Mouse (Mus musculus) CH12.LX (cell line): ENCODE data around the gene Rras2. TPM values are rescaled to one million over a fixed set of nuclear protein-coding genes. Genes with fewer than 3 reads are reported as not detected.

Source experiments
- DNase-seq: peaks from one replicate; pipeline ENCODE4 v3.0.0-alpha.2; 2013; ENCODE audit errors: extremely low read depth
- H3K27ac ChIP-seq: 2 replicates; pipeline ENCODE4 v1.5.1; 2012; ENCODE audit warnings: low read depth, mild to moderate bottlenecking, control low read depth, moderate library complexity; ENCODE audit not compliant: insufficient read depth
- H3K27me3 ChIP-seq: replicated peaks from 2 replicates; pipeline ENCODE3; 2012; ENCODE audit warnings: inconsistent platforms
- H3K36me3 ChIP-seq, 2 experiments: replicated peaks in 1 of 2; 2 replicates each; pipeline versions ENCODE3 to v1.6.1; 2012; ENCODE audit warnings: inconsistent platforms in 1 of 2, low read length in 1 of 2, mild to moderate bottlenecking in 1 of 2, mixed read lengths in 1 of 2, moderate library complexity in 1 of 2; ENCODE audit not compliant: control insufficient read depth in 1 of 2, insufficient read depth in 1 of 2
- H3K4me1 ChIP-seq, 2 experiments: 2 replicates each; pipeline ENCODE4 v1.6.1; 2012; ENCODE audit warnings: inconsistent platforms in 1 of 2, moderate library complexity in 1 of 2; ENCODE audit not compliant: insufficient read depth in 2 of 2, control insufficient read depth in 1 of 2
- H3K4me2 ChIP-seq: 2 replicates; pipeline ENCODE4 v1.6.1; 2012; ENCODE audit warnings: low read depth, mild to moderate bottlenecking, control low read depth; ENCODE audit not compliant: poor library complexity, insufficient read depth, severe bottlenecking
- H3K4me3 ChIP-seq, 3 experiments: fragments of 150-350 bp in 1 of 3; sonication (generic) in 1 of 3; replicated peaks in 1 of 3; 2 replicates each; pipeline versions ENCODE3 to v1.5.1; 2011 to 2012; ENCODE audit warnings: low read depth in 2 of 3, low read length in 2 of 3, mild to moderate bottlenecking in 2 of 3, moderate library complexity in 2 of 3, control low read depth in 1 of 3, improper control_type of control experiment in 1 of 3, inconsistent platforms in 1 of 3, mixed read lengths in 1 of 3; ENCODE audit not compliant: poor library complexity in 1 of 3
- H3K79me2 ChIP-seq: replicated peaks from 2 replicates; pipeline ENCODE4 v1.6.1; 2012; ENCODE audit warnings: mild to moderate bottlenecking, moderate library complexity; ENCODE audit not compliant: control insufficient read depth, poor library complexity, insufficient read depth, severe bottlenecking; ENCODE audit errors: extremely low read depth
- H3K9ac ChIP-seq: 2 replicates; pipeline ENCODE4 v1.6.1; 2012; ENCODE audit warnings: low read depth, mild to moderate bottlenecking, control low read depth, moderate library complexity; ENCODE audit not compliant: insufficient read depth
- H3K9me3 ChIP-seq: replicated peaks from 2 replicates; pipeline ENCODE3; 2012; ENCODE audit warnings: low read length, inconsistent platforms, mixed read lengths
- BHLHE40 ChIP-seq: IDR thresholded peaks from 2 replicates; pipeline ENCODE4 v1.6.1; 2011; ENCODE audit warnings: mild to moderate bottlenecking, low read depth, low read length, improper control_type of control experiment
- CHD2 ChIP-seq: IDR thresholded peaks from 2 replicates; pipeline ENCODE4 v1.6.1; 2011; ENCODE audit warnings: low read length, improper control_type of control experiment
- ETS1 ChIP-seq: conservative IDR thresholded peaks from 2 replicates; pipeline ENCODE4 v1.6.1; 2012; ENCODE audit warnings: low read depth, mild to moderate bottlenecking, inconsistent platforms, low read length, improper control_type of control experiment, moderate library complexity
- JUN ChIP-seq: IDR thresholded peaks from 2 replicates; pipeline ENCODE4 v1.6.1; 2011; ENCODE audit warnings: low read depth, mild to moderate bottlenecking, low read length, improper control_type of control experiment, moderate library complexity; ENCODE audit not compliant: insufficient read depth
- JUND ChIP-seq: conservative IDR thresholded peaks from 2 replicates; pipeline ENCODE4 v1.6.1; 2011; ENCODE audit warnings: low read depth, low read length, improper control_type of control experiment
- KAT2A ChIP-seq: IDR thresholded peaks from 2 replicates; pipeline ENCODE4 v1.6.1; 2012; ENCODE audit warnings: low read length, improper control_type of control experiment, inconsistent platforms; ENCODE audit not compliant: insufficient replicate concordance
- MAFK ChIP-seq: IDR thresholded peaks from 2 replicates; pipeline ENCODE4 v1.6.1; 2011; ENCODE audit warnings: low read length, improper control_type of control experiment; ENCODE audit not compliant: insufficient replicate concordance
- MEF2A ChIP-seq: IDR thresholded peaks from 2 replicates; pipeline ENCODE4 v1.6.1; 2014; ENCODE audit warnings: low read depth, mild to moderate bottlenecking, inconsistent platforms, low read length, improper control_type of control experiment, borderline replicate concordance
- NRF1 ChIP-seq: IDR thresholded peaks from 2 replicates; pipeline ENCODE4 v1.6.1; 2014; ENCODE audit warnings: low read depth, mild to moderate bottlenecking, inconsistent platforms, low read length, improper control_type of control experiment, moderate library complexity
- POLR2A ChIP-seq: IDR thresholded peaks from 2 replicates; pipeline ENCODE4 v1.6.1; 2011; ENCODE audit warnings: low read depth, mild to moderate bottlenecking, improper control_type of control experiment, low read length
- SIN3A ChIP-seq: IDR thresholded peaks from 2 replicates; pipeline ENCODE4 v1.6.1; 2012; ENCODE audit warnings: low read length, improper control_type of control experiment, inconsistent platforms
- UBTF ChIP-seq: IDR thresholded peaks from 2 replicates; pipeline ENCODE4 v1.6.1; 2012; ENCODE audit warnings: low read depth, mild to moderate bottlenecking, inconsistent platforms, low read length, improper control_type of control experiment, moderate library complexity
- USF1 ChIP-seq: IDR thresholded peaks from 2 replicates; pipeline ENCODE4 v1.6.1; 2014; ENCODE audit warnings: low read depth, mild to moderate bottlenecking, inconsistent platforms, low read length, improper control_type of control experiment
- USF2 ChIP-seq: conservative IDR thresholded peaks from 2 replicates; pipeline ENCODE4 v1.6.1; 2011; ENCODE audit warnings: low read depth, low read length, improper control_type of control experiment
- ZMIZ1 ChIP-seq: IDR thresholded peaks from 2 replicates; pipeline ENCODE4 v1.6.1; 2012; ENCODE audit warnings: low read depth, mild to moderate bottlenecking, inconsistent platforms, low read length, improper control_type of control experiment
- dilution Hi-C: fragments of 300-500 bp; cut with MboI; formaldehyde crosslinking; loops from 2 replicates; pipeline ENCODE4 v1.14.3; 2020; ENCODE audit warnings: low sequenced_read_pairs; ENCODE audit not compliant: extremely low pct_unique_long_range_greater_than_20kb, extremely low pct_ligation_motif_present
- in situ Hi-C: fragments of 300-500 bp; cut with MboI; formaldehyde crosslinking; loops from 3 replicates; pipeline ENCODE4 v1.14.3; 2019; ENCODE audit warnings: low sequenced_read_pairs, low pct_ligation_motif_present, low pct_unique_long_range_greater_than_20kb, mixed read lengths
- polyA plus RNA-seq: library from polyadenylated mRNA; unstranded; fragments of >175 nt; gene quantifications from 2 replicates; pipeline ENCODE4 v1.2.1, GENCODE M21; 2012; ENCODE audit warnings: low read depth; ENCODE audit not compliant: insufficient read length
- total RNA-seq, 2 experiments: library from RNA; depleted of rRNA; stranded (reverse); fragments of 300-350 nt in 1 of 2; fragments of >200 nt in 1 of 2; gene quantifications; 2 replicates each; pipeline ENCODE4 v1.2.3; 2012 to 2014

Rras2 gene
- total and polyA plus RNA-seq, 3 experiments: 11.2 to 36.0 (median 18.4) TPM

GRCm38 (mm10) chr7:114058927-114059441 is 58.6 kb downstream of the Rras2 start:
- dilution Hi-C loops: no loop called here
- DNase-seq: no peak
- H3K79me2 ChIP-seq: no peaks in the 10 kb centered on the region
- TF ChIP-seq UBTF (no peak), CHD2 (no peak), SIN3A (no peak), POLR2A (no peak), KAT2A (no peak), JUND (no peak), ETS1 (no peak), MEF2A (no peak), ZMIZ1 (no peak), USF1 (no peak), NRF1 (no peak), BHLHE40 (no peak), JUN (no peak)
- H3K4me2 ChIP-seq: no peak overlapping the region
- H3K9ac ChIP-seq: no peak overlapping the region
- H3K27ac ChIP-seq: no peak overlapping the region
- in situ Hi-C loops: loop anchor here (25.0 kb wide), 1 partner anchor 578 kb away; the partner anchor contains the start of gene Calca
- H3K36me3 ChIP-seq: peaks cover 0 to 30% of the 10 kb centered on the region in 2 experiments
- no peak overlapping the region for H3K4me3 ChIP-seq
- no peaks in the 10 kb centered on the region for H3K9me3 ChIP-seq
- peaks cover 0 to 4% of the 10 kb centered on the region in 2 experiments; a peak in 1 of 4 replicates for H3K4me1 ChIP-seq
- H3K27me3 ChIP-seq: no peaks in the 10 kb centered on the region

- Histone ChIP-seq H3K9ac (no peak overlapping the region), H3K4me3 (no peak overlapping the region), H3K79me2 (no peaks in the 10 kb centered on the region), H3K4me1 (no peaks in the 10 kb centered on the region), H3K9me3 (no peaks in the 10 kb centered on the region), H3K27me3 (no peaks in the 10 kb centered on the region), H3K4me2 (no peak overlapping the region), H3K27ac (no peak overlapping the region), H3K36me3 (peaks cover 0 to 33% of the 10 kb centered on the region in 2 experiments)
- dilution Hi-C loops: no loop called here
- no peak for DNase-seq
- in situ Hi-C loops: loop anchor here (25.0 kb wide), 1 partner anchor 579 kb away; the partner anchor contains the start of gene Calca
- TF ChIP-seq BHLHE40 (no peak), MAFK (no peak), MEF2A (no peak), USF2 (no peak)
Measured at GRCm38 (mm10) chr7:114058166-114058565, 59.4 kb downstream of the Rras2 start.
